Mouse (Mus musculus): ENCODE results near the gene Icmt. TPM values are rescaled to one million over a fixed set of nuclear protein-coding genes. Genes with fewer than 3 reads are reported as not detected.

Icmt gene
- total RNA-seq, 2 experiments from 2014 or later: 25.4 to 25.8 TPM

Other genes starting within 250 kb of the Icmt start
- gene Plekhg5, start 224.7 kb upstream of the Icmt start, total RNA-seq (2021): 10 to 100 TPM; 14.9 to 21.9 TPM
- 1 to 10 TPM in 1 of 2 experiments, under 1 TPM in 1; 0.81 to 3.2 TPM for gene Tnfrsf25, start 181.3 kb upstream of the Icmt start, total RNA-seq (2021)
- gene Espn, start 144.9 kb upstream of the Icmt start, total RNA-seq (2021): 1 to 10 TPM; 1.8 to 2.7 TPM
- not detected for gene Hes2, start 138.4 kb upstream of the Icmt start, total RNA-seq (2021)
- gene Acot7, start 119.1 kb upstream of the Icmt start, total RNA-seq (2021): 10 to 100 TPM; 58.7 to 59.1 TPM
- 10 to 100 TPM; 10.7 to 14.0 TPM for gene Gpr153, start 23.0 kb upstream of the Icmt start, total RNA-seq (2021)
- not detected for gene Hes3, start 5.6 kb upstream of the Icmt start, total RNA-seq (2021)
- 10 to 100 TPM; 50.2 to 68.0 TPM for gene Rnf207, start 21.8 kb downstream of the Icmt start, total RNA-seq (2021)
- 100 to 1,000 TPM; 276 to 293 TPM for gene Rpl22, start 28.5 kb downstream of the Icmt start, total RNA-seq (2021)
- gene Chd5, start 41.4 kb downstream of the Icmt start, total RNA-seq (2021): under 1 TPM; 0.16 to 0.58 TPM
- gene Nphp4, start 179.5 kb downstream of the Icmt start, total RNA-seq (2021): under 1 TPM; 0.89 to 1.00 TPM
- 1 to 10 TPM; 1.3 to 2.1 TPM for gene Kcnab2, start 180.6 kb downstream of the Icmt start, total RNA-seq (2021)